Mouse (Mus musculus) telencephalon, adult 2 months (tissue): ENCODE data around the gene Nkg7.

Experiments
- DNase-seq: peaks from one replicate; pipeline ENCODE4 v3.0.0-alpha.2; 2011; ENCODE audit warnings: low read depth, low spot score

The Nkg7 gene

GRCm38 (mm10) chr7:43447801-43448200 is 10.9 kb downstream of the Nkg7 start:
- no peak for DNase-seq

- DNase-seq: no peak
Measured at GRCm38 (mm10) chr7:43448246-43448645, 11.4 kb downstream of the Nkg7 start.

- no peak for DNase-seq
Measured at GRCm38 (mm10) chr7:43449811-43450210, 12.9 kb downstream of the Nkg7 start.

GRCm38 (mm10) chr7:43451726-43452125 is 14.9 kb downstream of the Nkg7 start:
- DNase-seq: no peak

- DNase-seq: no peak
Measured at GRCm38 (mm10) chr7:43452609-43453008, 15.7 kb downstream of the Nkg7 start.

GRCm38 (mm10) chr7:43453599-43454355 is 16.9 kb downstream of the Nkg7 start:
- DNase-seq: no peak

- no peak for DNase-seq
Measured at GRCm38 (mm10) chr7:43454371-43454770, 17.5 kb downstream of the Nkg7 start.

GRCm38 (mm10) chr7:43462851-43463250 is 26.0 kb downstream of the Nkg7 start, which contains the start of gene Vsig10l:
Gene Vsig10l (plus strand): TSS chr7:43463151.
- DNase-seq: no peak

GRCm38 (mm10) chr7:43463976-43464375 is 27.1 kb downstream of the Nkg7 start:
- no peak for DNase-seq

- DNase-seq: no peak
Measured at GRCm38 (mm10) chr7:43464864-43465343, 28.0 kb downstream of the Nkg7 start.

- peak; percentile 55 for DNase-seq
Measured at GRCm38 (mm10) chr7:43465344-43466098, 28.6 kb downstream of the Nkg7 start.

GRCm38 (mm10) chr7:43466099-43466694 is 29.3 kb downstream of the Nkg7 start:
- no peak for DNase-seq

- DNase-seq: no peak
Measured at GRCm38 (mm10) chr7:43470373-43470772, 33.5 kb downstream of the Nkg7 start.

GRCm38 (mm10) chr7:43475706-43476105 is 38.8 kb downstream of the Nkg7 start:
- DNase-seq: no peak

- no peak for DNase-seq
Measured at GRCm38 (mm10) chr7:43476376-43476775, 39.5 kb downstream of the Nkg7 start.

GRCm38 (mm10) chr7:43481191-43481590 is 44.3 kb downstream of the Nkg7 start:
- peak; percentile 87 for DNase-seq

GRCm38 (mm10) chr7:43482090-43482716 is 45.3 kb downstream of the Nkg7 start:
- no peak for DNase-seq

GRCm38 (mm10) chr7:43483236-43483635 is 46.4 kb downstream of the Nkg7 start:
- no peak for DNase-seq
